Mouse (Mus musculus): ENCODE data around the gene Nfkb1. TPM values are rescaled to one million over a fixed set of nuclear protein-coding genes. Genes with fewer than 3 reads are reported as not detected.
A peak's percentile ranks its signal among the peaks of the same experiment; 100 is the strongest.

The Nfkb1 gene
- polyA plus RNA-seq, 2 experiments: 26.9 to 55.4 TPM

DNA sequence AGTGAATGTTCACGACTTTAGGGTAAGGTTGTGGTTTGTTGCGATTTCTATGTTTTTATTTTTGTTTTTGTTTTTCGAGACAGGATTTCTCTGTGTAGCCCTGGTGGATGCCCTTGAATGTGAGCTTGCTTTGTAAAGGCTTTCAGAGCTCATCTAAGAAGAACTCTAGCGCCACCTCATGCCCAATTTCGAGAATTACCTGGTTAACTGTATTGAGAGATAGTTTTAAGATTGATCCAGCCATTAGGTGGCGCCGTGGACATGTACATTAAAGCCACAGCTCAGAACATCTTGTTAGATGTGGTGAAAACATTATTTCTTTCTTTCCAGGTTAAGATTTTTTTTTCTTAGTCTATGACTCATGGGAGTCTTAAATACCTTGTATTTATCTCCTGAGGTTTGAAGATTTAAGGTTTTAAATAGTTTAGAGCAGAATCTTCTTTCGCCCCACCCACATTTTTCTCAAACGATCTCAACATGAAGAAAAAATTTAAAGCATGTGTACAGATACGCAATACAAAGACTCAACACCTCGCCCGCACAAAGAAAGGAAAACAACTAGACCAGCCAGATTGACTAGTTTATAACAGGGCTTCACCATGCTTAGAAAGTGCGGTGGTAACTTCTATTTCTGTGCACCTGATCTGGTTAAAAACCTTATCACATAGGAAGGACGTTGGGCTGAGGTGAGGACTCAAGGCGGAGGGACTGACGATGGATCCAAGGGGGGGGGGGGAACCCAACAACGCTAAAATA, 40.1 kb upstream of the Nfkb1 start:
- Histone ChIP-seq H3K4me3 (replicated peaks; ENCODE audit: low read length) (no peak overlapping the region), H3K27me3 (ENCODE audit: control insufficient read depth, insufficient read depth, low read length) (no peaks in the 10 kb centered on the region), H3K27ac (replicated peaks; ENCODE audit: low read depth, low read length) (no peak overlapping the region), H3K36me3 (ENCODE audit: control insufficient read depth, insufficient read depth, low read length) (no peaks in the 10 kb centered on the region), H3K4me2 (replicated peaks; ENCODE audit: low read depth, low read length, severe bottlenecking) (no peak overlapping the region), H3K9me3 (ENCODE audit: control insufficient read depth, low read length) (no peaks in the 10 kb centered on the region), H3K9ac (ENCODE audit: low read depth, low read length, severe bottlenecking) (no peak overlapping the region), H3K4me1 (ENCODE audit: control insufficient read depth, insufficient read depth, low read length) (no peaks in the 10 kb centered on the region)
- ATAC-seq (ENCODE audit: low FRiP score, low read depth): peak; percentile 68
- TF ChIP-seq POLR2A (IDR thresholded peaks at IDR 0.05; ENCODE audit: borderline replicate concordance, extremely low read depth, insufficient read depth, insufficient read length): no peak
- peak; percentile 99 for DNase-seq (ENCODE audit: low spot score)
- 30% methylated on average over 17 of the region's 17 CpGs for WGBS

DNA sequence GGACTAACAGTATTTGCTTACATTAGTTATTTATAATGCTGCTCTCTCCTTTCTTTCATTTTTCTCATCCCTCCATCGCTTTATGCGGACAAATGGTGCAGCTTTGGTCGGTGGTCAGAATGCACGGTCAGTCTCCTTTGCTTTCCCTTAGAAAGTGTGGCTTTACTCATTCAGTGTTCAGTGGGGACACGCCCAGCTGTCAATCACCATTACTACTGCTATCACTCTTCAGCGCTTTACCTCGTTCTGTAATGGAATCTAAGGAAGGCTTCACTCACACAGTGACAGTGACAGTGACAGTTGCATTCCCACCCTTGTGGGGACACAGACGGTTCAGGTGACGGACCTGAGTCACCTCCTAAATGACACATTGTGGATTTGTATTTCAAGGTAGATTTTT, 39.4 kb upstream of the Nfkb1 start:
- Histone ChIP-seq H3K27me3 (ENCODE audit: control insufficient read depth, insufficient read depth, low read length) (no peaks in the 10 kb centered on the region), H3K9me3 (ENCODE audit: control insufficient read depth, low read length) (no peaks in the 10 kb centered on the region), H3K27ac (replicated peaks; ENCODE audit: low read depth, low read length) (no peak overlapping the region), H3K4me2 (replicated peaks; ENCODE audit: low read depth, low read length, severe bottlenecking) (no peak overlapping the region), H3K36me3 (ENCODE audit: control insufficient read depth, insufficient read depth, low read length) (no peaks in the 10 kb centered on the region), H3K9ac (ENCODE audit: low read depth, low read length, severe bottlenecking) (no peak overlapping the region), H3K4me3 (replicated peaks; ENCODE audit: low read length) (no peak overlapping the region), H3K4me1 (ENCODE audit: control insufficient read depth, insufficient read depth, low read length) (no peaks in the 10 kb centered on the region)
- ATAC-seq (ENCODE audit: low FRiP score, low read depth) (0 out of 2 replicates have a peak, but pooled peaks have one; percentile 27), DNase-seq (ENCODE audit: low spot score) (no peak)
- no peak for TF ChIP-seq POLR2A (IDR thresholded peaks at IDR 0.05; ENCODE audit: borderline replicate concordance, extremely low read depth, insufficient read depth, insufficient read length)
- WGBS: 61% methylated on average over 9 of the region's 9 CpGs

DNA sequence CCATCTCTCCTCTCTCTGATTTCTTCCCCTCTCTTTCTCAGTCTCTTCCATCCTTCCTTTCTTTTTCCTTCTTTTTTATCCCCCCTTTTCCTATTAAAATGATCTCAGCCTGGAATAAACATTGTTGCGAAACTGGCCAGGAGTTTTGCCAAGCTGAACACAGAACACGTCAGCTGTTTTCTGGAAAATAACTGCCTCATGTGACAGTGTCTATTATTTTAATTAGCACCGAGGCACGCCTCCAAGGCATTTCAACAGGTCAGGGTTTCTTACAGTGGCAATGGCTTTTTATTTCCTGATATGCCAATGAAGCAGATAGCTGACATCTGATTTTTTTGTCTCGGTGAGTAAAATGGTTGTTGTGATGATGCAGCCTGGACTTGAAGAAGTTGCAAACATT, 38.2 kb upstream of the Nfkb1 start:
- no peaks in the 10 kb centered on the region for H3K9me3 ChIP-seq (ENCODE audit: control insufficient read depth, low read length)
- 57% methylated on average over 5 of the region's 5 CpGs for WGBS

DNA sequence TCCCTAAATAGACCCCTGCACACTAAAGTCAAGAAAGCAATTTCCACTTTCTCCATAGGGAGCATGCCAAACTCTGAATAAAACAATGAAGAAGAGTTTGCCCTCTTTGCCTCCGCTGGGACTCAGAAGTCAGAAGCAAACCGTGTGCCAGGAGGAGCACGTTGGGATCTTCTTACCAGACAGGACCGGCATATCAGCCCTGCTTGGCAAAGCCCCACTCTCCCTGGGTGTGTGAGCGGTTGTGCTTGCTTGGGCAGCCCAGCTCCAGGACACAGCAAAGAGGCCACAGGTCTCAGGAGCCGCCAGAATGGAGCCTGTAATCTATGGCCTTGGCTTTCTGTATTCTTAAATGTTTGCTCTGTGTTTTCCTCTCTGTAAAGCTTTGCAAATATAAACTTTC, 37.6 kb upstream of the Nfkb1 start:
- ATAC-seq (ENCODE audit: low FRiP score, low read depth) (no peak), DNase-seq (ENCODE audit: low spot score) (no peak)
- H3K9ac ChIP-seq (ENCODE audit: low read depth, low read length, severe bottlenecking): no peak overlapping the region
- no peak overlapping the region for H3K27ac ChIP-seq (replicated peaks; ENCODE audit: low read depth, low read length)
- H3K36me3 ChIP-seq (ENCODE audit: control insufficient read depth, insufficient read depth, low read length): no peaks in the 10 kb centered on the region
- H3K4me3 ChIP-seq (replicated peaks; ENCODE audit: low read length): no peak overlapping the region
- H3K4me1 ChIP-seq (ENCODE audit: control insufficient read depth, insufficient read depth, low read length): no peaks in the 10 kb centered on the region
- H3K27me3 ChIP-seq (ENCODE audit: control insufficient read depth, insufficient read depth, low read length): no peaks in the 10 kb centered on the region
- WGBS: 64% methylated on average over 6 of the region's 6 CpGs
- no peak overlapping the region for H3K4me2 ChIP-seq (replicated peaks; ENCODE audit: low read depth, low read length, severe bottlenecking)
- H3K9me3 ChIP-seq (ENCODE audit: control insufficient read depth, low read length): no peaks in the 10 kb centered on the region
- TF ChIP-seq POLR2A (IDR thresholded peaks at IDR 0.05; ENCODE audit: borderline replicate concordance, extremely low read depth, insufficient read depth, insufficient read length): no peak

More for the DNA sequence above, 38.2 kb upstream of the Nfkb1 start:
- no peaks in the 10 kb centered on the region for H3K36me3 ChIP-seq (ENCODE audit: control insufficient read depth, insufficient read depth, low read length)
- no peaks in the 10 kb centered on the region for H3K27me3 ChIP-seq (ENCODE audit: control insufficient read depth, insufficient read depth, low read length)
- no peak overlapping the region for H3K27ac ChIP-seq (replicated peaks; ENCODE audit: low read depth, low read length)
- no peak overlapping the region for H3K9ac ChIP-seq (ENCODE audit: low read depth, low read length, severe bottlenecking)
- no peak overlapping the region for H3K4me3 ChIP-seq (replicated peaks; ENCODE audit: low read length)
- TF ChIP-seq POLR2A (IDR thresholded peaks at IDR 0.05; ENCODE audit: borderline replicate concordance, extremely low read depth, insufficient read depth, insufficient read length): no peak
- no peak overlapping the region for H3K4me2 ChIP-seq (replicated peaks; ENCODE audit: low read depth, low read length, severe bottlenecking)
- no peak for DNase-seq (ENCODE audit: low spot score)
- H3K4me1 ChIP-seq (ENCODE audit: control insufficient read depth, insufficient read depth, low read length): no peaks in the 10 kb centered on the region
- no peak for ATAC-seq (ENCODE audit: low FRiP score, low read depth)

DNA sequence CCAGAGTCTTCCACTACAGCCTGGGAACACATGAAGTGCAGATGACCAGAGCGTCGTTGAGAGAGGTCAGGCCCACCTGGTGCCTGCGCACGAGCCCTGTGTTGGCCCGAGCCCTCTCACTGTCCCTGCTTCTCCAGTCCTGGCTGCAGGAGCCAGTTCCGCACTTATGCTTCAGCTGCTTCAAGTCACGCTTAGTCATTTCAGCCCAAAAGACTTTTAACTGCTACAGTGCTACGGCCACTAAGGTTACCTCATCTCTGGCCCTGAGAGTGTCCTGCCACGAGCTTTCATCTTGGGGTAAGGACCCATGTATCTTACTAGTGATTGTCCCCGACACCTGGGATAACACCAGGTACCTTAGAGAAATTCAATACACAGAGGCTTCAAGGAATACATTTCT, 36.0 kb upstream of the Nfkb1 start:
- no peaks in the 10 kb centered on the region for H3K36me3 ChIP-seq (ENCODE audit: control insufficient read depth, insufficient read depth, low read length)
- no peak overlapping the region for H3K27ac ChIP-seq (replicated peaks; ENCODE audit: low read depth, low read length)
- ATAC-seq (ENCODE audit: low FRiP score, low read depth) (no peak), DNase-seq (ENCODE audit: low spot score) (no peak)
- H3K4me1 ChIP-seq (ENCODE audit: control insufficient read depth, insufficient read depth, low read length): no peaks in the 10 kb centered on the region
- H3K27me3 ChIP-seq (ENCODE audit: control insufficient read depth, insufficient read depth, low read length): no peaks in the 10 kb centered on the region
- WGBS: 78% methylated on average over 10 of the region's 10 CpGs
- H3K9ac ChIP-seq (ENCODE audit: low read depth, low read length, severe bottlenecking): no peak overlapping the region
- H3K4me2 ChIP-seq (replicated peaks; ENCODE audit: low read depth, low read length, severe bottlenecking): no peak overlapping the region
- TF ChIP-seq POLR2A (IDR thresholded peaks at IDR 0.05; ENCODE audit: borderline replicate concordance, extremely low read depth, insufficient read depth, insufficient read length): no peak
- H3K9me3 ChIP-seq (ENCODE audit: control insufficient read depth, low read length): no peaks in the 10 kb centered on the region
- H3K4me3 ChIP-seq (replicated peaks; ENCODE audit: low read length): no peak overlapping the region
